Mouse (Mus musculus): ENCODE measurements at regions not wholly inside any gene's neighbourhood (a gene's known extent, or its start where the extent isn't known, plus 50 kb on each side); places are given as distances from the start of the nearest gene placed in this dataset.

DNA sequence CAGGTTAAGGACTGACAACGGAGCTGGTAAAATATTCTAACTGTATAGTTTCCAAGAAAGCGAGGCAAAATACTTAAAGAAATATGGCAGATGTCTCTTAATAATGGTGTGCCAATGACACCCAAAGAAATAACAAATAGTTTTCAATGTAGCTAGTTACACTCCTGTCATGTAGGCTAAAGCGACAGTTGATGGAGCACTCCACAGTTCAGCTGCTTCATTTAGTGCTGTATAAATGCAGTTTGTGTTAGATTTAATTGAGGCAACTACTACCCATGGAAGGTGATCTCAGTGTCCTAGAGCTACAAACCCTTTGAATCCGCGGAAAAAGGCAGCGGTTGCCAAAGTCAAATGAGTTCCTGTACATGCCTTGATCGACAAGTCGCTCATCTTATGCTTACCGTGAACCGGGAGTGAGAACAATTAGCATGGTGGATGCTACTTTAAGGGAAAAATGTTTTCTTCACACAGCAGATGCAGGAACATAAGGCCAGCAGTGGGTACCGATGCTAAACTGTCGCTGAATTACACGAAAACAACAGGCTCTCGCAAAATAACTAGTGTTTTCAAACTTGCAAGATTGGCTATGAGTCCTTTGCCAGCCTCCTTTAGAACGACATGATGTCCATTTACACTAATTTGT lies 961.4 kb downstream of the Mat2b start:
- DNase-seq: no peak

DNA sequence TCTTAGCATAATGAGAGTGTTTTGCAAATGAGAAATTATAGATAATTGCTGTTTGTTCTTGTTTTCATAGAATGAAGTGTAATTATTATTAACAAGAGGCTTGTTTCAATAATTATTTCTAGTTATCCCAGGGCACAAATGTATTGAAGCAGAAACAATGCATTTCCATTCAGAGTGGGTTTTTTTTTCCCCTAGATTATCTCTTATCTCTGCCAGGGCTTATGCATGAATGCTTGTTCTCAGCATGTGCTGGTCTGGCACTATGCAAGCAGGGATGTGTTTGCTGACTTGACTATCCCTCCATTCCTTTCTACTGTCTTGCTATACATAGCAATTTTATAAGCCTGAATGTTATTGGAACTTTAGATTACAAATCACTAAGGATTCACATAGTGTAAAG lies 971.4 kb downstream of the Mat2b start:
- DNase-seq: no peak

DNA sequence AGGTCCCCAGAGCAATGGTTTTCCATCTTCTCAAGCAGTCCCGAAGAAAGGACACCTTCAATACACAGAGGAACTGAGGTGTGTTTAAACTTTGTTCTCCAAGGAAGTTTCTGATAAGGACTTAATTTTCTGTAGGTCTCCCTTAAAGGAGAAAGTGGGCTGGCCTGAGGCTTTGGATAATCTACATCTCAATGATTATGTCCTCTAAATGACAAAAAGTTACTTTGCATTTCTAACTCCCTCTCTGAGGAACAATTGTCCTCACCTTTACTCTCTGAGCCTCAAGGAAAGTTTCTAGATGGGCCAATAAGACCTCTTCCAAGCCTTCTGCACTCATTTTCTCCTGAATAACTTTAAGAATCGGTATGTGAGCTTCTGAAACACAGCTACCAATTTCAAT lies 1016.5 kb downstream of the Mat2b start:
- no peak for DNase-seq

DNA sequence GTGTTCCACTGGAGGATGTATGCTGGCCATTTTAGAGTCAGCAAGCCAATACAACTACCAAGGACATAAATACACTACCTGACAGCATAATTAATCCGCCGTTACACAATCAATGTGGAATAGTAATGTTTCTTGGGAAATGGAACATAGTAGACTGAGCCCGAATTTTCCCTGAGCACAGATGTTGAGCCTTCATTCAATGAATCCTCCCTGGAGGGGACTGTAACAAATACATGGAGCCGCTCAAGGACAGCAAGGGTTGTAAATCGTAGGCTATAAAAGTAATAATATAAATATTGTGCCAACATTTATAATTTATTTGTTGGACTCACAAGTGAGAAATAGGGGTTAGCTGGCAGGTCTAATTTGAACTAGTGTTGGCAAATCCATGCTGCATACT lies 1041.4 kb downstream of the Mat2b start:
- DNase-seq: no peak

DNA sequence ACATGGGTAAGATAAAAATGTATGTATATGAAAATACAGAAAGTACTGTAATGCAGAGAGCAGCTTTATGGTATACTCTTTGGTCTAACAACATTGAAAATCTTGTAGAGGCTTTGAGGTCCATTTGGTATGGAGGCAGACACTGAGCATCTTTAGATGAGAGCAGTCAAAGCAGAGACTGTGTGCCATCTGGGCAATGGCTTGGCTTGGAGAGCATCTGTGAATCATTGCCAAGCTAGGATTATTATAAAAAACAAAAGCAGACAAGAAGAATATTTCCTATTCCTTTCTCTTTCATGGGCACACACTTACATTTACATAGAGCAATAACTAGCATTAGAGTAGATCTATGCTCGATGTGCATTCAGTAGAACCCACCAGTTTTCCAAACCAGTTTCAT lies 1075.6 kb downstream of the Mat2b start:
- no peak for DNase-seq

DNA sequence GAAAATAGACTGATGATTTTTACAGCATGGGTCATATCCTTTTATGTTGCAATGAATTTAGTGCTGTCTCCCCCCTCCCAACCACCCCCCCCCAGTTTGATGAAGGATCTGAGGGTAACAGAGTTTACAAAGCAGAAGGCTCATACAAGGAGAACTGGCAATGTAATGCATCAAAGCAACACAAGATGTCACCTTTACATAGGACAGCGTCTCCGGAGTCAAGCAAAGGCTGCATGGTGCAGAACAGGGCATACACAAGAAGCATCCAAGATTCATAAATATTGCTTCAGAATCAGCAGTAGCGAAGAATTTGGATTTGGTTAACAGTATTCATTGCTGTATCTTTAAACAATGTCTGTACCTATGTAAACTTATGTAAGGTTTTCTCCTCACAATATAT lies 1079.2 kb downstream of the Mat2b start:
- DNase-seq: no peak

DNA sequence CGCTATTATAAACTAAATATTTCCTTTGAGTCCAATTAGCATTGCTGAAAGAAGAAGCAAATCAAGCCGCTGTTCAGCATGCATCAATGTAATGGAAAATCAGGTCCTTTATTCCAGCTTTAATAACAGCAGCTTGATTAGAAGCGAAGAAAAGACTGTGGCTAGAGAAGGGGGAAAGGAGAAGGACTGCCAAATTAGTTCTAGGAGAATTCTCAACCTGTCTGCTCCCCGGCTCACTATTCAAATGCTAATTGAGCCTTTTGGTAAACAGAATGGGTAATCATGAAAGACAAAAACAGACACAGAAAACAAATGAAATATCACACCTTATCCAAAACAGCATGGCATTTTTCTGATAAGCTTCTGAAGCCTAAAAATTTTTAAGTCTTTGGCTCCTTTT lies 1098.5 kb downstream of the Mat2b start:
- no peak for DNase-seq

DNA sequence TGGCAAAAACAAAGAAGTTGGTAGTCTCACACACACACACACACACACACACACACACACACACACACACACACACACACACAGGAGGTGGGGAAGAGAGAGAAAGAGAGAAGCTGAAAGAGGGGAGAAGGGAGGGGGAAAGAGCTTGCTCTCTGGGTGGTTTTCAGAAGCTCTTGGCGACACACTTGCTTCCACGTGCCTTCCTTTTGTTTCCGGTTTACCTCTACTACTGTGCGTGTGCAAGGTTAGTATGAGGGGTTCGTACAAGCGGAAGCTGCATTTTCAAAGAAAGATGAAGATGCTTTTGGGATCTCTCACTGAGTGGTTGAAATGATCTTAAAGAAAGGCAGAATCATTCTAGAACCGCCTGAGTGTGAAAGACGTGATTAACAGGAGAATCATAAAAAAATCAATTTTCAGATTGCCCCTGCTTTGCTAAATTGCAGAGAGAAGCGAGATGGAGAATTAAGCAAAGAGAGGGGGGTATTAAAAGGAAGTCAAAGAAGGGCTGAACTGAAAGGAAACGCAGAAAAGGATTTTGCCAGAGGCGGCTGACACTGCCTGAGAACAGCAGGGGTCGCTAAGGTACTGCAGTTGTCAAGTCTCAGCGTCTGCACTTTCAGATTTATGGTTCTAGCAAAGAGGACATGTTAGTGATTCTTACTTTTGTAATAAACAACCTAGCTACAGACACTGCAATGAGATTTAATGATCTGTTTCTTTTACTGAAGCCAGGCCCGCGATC lies 1106.2 kb downstream of the Mat2b start:
- DNase-seq: peak; percentile 43

DNA sequence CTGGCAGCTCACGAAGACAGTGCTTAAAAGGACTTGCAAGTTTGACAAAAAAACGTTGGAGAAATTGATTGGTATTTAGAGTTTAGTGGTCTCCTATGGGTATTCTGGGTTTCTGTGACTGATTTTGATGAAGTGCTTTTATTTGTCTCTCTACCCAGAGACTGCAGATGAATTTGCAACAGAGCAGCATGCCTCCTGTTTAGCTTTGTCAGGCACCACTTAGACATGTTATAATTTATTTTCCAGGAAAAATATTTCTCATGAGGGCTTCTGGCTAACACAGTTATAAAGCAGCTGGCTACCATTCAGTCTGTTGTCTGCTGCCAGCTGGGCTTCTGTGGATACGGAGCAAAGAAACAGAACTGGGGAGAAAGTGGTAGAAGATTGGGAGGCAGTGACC lies 1136.7 kb downstream of the Mat2b start:
- no peak for DNase-seq

DNA sequence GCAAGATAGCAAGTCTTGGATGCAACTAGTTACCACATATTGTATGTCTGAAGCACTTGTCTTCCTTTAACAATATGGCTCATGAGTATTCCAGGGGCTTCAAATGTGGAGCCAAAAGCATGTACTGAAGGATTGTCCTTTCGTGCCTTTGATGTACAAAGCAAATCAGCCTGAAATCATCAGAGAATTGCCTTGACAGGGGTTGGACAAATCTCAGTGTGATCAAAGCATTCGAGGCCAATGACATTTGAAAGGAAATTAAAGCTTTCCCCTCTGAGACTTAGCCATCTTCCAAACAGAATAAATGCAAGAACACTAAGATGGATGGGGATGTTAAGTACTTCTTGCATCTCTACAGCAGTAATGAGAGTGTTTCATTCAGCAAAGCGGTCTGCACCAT lies 1144.9 kb downstream of the Mat2b start:
- DNase-seq: no peak

DNA sequence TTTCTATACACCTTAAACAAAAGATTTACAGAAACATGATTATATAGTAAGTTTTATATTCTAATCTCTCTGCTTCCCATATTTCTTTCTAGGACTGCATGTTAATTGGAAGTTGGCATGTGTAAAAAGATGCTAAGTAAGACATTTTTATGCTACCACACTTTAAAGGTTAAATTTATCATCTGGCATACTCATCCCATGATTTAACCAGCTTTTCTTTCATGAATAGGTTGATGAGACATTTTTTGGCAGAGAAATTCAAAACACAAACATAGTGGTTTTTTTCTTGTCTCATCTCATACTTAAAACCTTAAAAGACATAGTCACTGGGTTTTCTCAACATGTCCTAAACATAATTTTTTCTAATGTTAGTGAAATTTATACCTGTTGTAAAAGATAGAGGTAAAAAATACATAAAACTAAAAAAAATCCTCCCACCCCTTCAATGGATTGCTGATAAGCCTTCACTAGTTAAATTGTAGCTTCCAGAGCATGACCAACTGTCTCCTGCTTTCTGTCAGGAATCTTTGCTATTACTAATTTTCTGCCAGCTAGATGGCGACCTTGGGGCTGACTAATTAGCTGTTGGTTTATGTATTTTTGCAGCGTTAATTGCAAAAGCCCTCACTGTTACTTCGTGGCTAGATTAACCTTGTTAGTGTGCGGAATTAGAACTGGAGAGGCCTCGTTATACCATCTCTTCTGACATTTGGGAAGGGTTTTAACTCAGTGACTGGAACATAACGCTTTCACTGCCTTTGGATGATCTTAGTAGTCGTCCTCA lies 1169.9 kb downstream of the Mat2b start:
- no peak for DNase-seq

DNA sequence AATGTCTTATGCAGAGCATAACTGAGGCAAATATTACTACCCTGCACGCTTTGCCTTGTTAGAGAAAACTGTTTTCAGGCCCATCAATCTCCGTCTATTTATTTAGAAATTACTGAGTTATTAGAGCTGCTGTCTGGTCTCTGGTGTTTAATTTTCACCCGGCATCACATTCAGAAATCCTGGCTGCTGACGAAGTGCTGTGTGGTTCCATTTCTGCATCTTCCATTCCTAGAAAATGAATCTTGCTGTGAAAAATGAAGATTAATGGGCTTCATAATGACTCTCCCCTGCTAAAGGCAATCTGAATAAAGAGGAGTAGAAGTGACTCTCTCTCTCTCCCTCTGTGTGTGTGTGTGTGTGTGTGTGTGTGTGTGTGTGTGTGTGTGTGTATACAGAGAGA lies 1199.8 kb downstream of the Mat2b start:
- DNase-seq: no peak

DNA sequence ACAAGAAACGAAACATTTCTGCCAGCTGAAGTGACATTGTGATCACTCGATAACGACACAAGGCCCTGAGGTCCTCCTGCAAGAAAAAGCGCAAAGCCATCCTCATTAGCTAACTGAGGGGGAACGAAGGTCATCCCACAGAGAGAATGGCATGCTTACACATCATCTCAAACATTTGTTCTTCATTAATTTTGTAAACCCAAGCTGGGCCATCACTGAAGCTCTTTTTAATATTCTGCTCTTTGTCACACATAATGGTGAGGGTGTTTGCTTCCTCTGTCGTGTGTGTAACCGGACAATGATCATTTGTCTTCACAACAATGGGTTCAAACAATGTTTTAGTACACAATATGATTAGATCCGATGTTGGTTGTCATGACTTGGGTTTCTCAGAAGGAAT lies 1217.9 kb downstream of the Mat2b start:
- DNase-seq: no peak

DNA sequence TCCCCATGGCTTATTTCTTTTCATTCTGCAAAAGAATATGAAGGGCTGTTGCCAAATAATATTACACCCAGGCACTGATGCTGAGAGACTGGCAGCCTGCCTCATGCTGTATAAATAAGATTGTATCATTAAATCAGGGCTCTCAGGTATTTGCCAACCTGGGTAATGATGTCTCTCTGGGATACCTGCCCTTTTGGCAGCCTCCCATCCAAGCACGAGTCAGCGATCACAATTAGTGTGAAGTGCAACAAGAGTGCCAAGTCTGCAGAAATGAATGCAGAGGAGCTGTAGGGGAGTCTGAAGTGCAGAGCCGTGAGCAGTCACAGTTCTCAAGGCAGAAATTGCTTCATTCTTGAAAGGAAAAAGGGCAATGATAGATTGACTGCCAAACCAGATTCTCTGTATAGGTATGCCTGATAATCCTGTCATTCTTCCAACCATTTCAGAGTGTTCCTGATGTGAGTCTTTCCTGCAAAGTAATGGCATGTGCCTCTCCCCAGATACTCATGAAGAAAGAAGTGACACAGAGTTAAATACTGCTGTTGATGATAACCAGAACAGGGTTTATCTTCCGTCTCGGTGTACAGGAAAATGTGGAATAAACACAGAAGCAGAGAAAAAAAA lies 1241.6 kb downstream of the Mat2b start:
- no peak for DNase-seq

DNA sequence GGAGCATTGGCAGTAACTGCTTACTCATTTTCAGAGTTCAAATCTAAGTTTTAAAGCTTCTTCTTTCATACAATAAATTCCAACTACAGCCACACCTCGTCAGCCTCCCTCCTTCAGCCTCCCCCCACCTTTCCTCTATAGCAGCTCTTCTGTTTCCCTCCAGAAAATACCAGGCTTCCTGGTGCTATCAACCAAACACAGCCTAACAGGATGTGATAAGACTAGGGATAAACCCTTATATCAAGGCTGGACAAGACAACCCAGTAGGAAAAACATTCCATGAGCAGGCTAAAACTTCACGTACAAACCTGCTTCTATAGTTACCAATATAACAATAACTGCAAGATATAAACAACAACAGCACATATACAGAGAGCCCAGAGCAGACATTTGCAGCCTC lies 1248.6 kb downstream of the Mat2b start:
- DNase-seq: no peak

DNA sequence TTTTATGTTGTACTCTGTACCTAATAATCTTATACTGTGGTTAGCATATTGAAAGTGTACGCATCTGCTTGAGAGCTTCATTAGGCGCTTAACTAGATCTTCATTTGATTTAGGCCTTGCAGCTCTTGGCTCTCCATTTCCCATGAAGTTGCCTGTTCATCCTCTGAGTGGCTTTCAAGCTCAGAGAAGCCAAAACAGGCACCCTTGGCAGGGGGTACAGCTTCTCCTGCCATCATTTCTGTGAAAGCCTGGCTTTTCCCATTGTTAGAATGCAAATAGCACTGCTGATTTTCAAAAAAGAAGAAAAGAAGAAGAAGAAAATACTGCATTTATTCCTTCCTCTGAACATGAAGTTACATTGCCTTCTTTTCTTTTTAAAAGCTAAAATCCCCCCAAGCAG lies 1283.3 kb downstream of the Mat2b start:
- DNase-seq: no peak

DNA sequence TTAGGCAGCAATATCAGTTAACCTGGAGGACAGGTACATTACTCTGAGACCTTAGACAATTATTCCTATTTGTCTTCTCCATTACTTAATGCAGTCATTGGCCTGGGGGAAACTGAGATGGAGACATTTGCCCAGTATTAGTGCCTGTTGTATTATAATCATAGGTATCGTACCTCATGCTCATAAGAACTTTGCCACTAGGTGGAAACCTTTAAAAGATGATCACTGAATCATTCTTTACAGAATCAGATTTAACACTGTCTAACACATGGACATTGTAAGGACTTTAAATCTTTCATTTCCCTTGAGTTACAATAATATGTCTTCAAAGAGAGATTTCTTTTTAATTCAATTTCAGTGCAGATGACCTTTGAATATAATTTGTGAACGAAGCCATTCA lies 1283.8 kb downstream of the Mat2b start:
- no peak for DNase-seq

DNA sequence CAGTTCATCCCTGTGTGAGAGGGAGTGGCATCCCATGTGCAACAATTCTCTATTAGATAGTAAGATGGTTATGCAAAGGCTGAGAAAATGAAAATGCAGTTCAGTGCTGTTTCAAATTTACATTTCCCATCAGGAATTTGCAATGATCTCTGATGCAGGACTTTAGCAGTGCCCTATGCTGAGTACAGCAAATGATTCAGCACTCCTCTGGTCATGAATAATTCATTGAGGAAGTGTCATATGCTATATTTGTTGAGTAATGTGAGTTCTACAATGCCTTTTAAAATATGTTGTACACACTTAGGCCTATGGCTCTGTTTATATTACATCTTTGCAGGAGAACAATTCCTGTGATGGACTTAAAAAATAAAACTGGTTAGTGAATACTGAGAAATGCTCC lies 1330.2 kb downstream of the Mat2b start:
- no peak for DNase-seq

DNA sequence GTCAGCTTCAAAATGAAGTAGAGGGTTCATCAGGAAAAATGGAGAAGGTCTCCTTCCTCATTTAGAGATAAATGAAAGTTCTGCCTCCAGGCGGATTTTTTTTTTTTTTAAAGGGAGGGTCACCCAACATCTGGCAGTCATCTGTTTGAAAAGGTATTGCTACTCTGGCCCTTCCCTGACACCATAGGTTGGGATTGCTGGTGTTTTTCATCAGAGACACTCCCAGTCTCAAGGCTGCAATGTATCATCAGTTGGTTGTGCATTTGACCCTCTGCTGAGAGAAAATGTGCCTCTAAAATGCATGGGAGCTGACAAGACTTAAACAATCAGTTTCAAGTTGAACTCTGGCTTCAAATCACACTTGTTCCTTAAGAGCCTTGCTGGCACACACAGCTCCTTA lies 1344.4 kb downstream of the Mat2b start:
- DNase-seq: no peak
